Mouse (Mus musculus): ENCODE data around the gene Myadml2. TPM values are rescaled to one million over a fixed set of nuclear protein-coding genes. Genes with fewer than 3 reads are reported as not detected.
A peak's percentile ranks its signal among the peaks of the same experiment; 100 is the strongest.

Myadml2 gene
- total RNA-seq, 2 experiments from 2014 or later = 1.0 to 2.9 TPM

GRCm38 (mm10) chr11:120662759-120663158 lies 14.8 kb upstream of the Myadml2 start:
- intact Hi-C loops (cut with DNase I) = loop anchor here (5.0 kb wide), 1 partner anchor 50 kb away; the partner anchor contains the start of genes Cenpx and Lrrc45
- peak; percentile 42 for DNase-seq

- intact Hi-C loops (cut with DNase I) = loop anchor here (5.0 kb wide), 1 partner anchor 51 kb away; the partner anchor contains the start of genes Cenpx and Lrrc45
- no peak for DNase-seq
Measured at GRCm38 (mm10) chr11:120661076-120661460, 13.1 kb upstream of the Myadml2 start, which contains the start of gene Notum. Notum (minus strand) TSS chr11:120661175.

GRCm38 (mm10) chr11:120660301-120661075 lies 12.5 kb upstream of the Myadml2 start:
- intact Hi-C loops (cut with DNase I) = loop anchor here (5.0 kb wide), 1 partner anchor 52 kb away; the partner anchor contains the start of genes Cenpx and Lrrc45
- peak; percentile 47 for DNase-seq

- intact Hi-C loops (cut with DNase I) = loop anchor here (5.0 kb wide), 1 partner anchor 53 kb away; the partner anchor contains the start of genes Cenpx and Lrrc45
- DNase-seq = no peak
Measured at GRCm38 (mm10) chr11:120659509-120660300, 11.7 kb upstream of the Myadml2 start.

- intact Hi-C loops (cut with DNase I) = no loop called here
- peak; percentile 77 for DNase-seq
Measured at GRCm38 (mm10) chr11:120658876-120659410, 11.0 kb upstream of the Myadml2 start.

- DNase-seq = no peak
- intact Hi-C loops (cut with DNase I) = no loop called here
Measured at GRCm38 (mm10) chr11:120657301-120657700, 9.3 kb upstream of the Myadml2 start.

GRCm38 (mm10) chr11:120654741-120655140 lies 6.8 kb upstream of the Myadml2 start:
- no peak for DNase-seq
- intact Hi-C loops (cut with DNase I) = no loop called here

- DNase-seq = no peak
- intact Hi-C loops (cut with DNase I) = no loop called here
Measured at GRCm38 (mm10) chr11:120651872-120652271, 3.9 kb upstream of the Myadml2 start.

GRCm38 (mm10) chr11:120647047-120647830 lies 719 bp downstream of the Myadml2 start:
- DNase-seq = no peak
- intact Hi-C loops (cut with DNase I) = no loop called here

GRCm38 (mm10) chr11:120643601-120643987 lies 4.4 kb downstream of the Myadml2 start, which contains the start of gene Pycr1:
Pycr1 (minus strand) TSS chr11:120643769.
- intact Hi-C loops (cut with DNase I) = no loop called here
- peak; percentile 94 for DNase-seq

- DNase-seq = no peak
- intact Hi-C loops (cut with DNase I) = no loop called here
Measured at GRCm38 (mm10) chr11:120642939-120643600, 4.9 kb downstream of the Myadml2 start.

- intact Hi-C loops (cut with DNase I) = no loop called here
- no peak for DNase-seq
Measured at GRCm38 (mm10) chr11:120641869-120642268, 6.1 kb downstream of the Myadml2 start.

GRCm38 (mm10) chr11:120641255-120641654 lies 6.7 kb downstream of the Myadml2 start:
- no peak for DNase-seq
- intact Hi-C loops (cut with DNase I) = no loop called here

GRCm38 (mm10) chr11:120634810-120635209 lies 13.1 kb downstream of the Myadml2 start:
- no peak for DNase-seq
- intact Hi-C loops (cut with DNase I) = no loop called here

GRCm38 (mm10) chr11:120633520-120634343 lies 14.2 kb downstream of the Myadml2 start, which contains the start of gene Mafg:
Mafg (minus strand) TSS chr11:120633600.
- peak; percentile 94 for DNase-seq
- intact Hi-C loops (cut with DNase I) = no loop called here

GRCm38 (mm10) chr11:120632559-120633519 lies 15.1 kb downstream of the Myadml2 start:
- intact Hi-C loops (cut with DNase I) = no loop called here
- peak; percentile 52 for DNase-seq

- intact Hi-C loops (cut with DNase I) = no loop called here
- no peak for DNase-seq
Measured at GRCm38 (mm10) chr11:120631726-120632448, 16.1 kb downstream of the Myadml2 start.
